Mouse (Mus musculus): ENCODE results near the gene Mmaa.

DNA sequence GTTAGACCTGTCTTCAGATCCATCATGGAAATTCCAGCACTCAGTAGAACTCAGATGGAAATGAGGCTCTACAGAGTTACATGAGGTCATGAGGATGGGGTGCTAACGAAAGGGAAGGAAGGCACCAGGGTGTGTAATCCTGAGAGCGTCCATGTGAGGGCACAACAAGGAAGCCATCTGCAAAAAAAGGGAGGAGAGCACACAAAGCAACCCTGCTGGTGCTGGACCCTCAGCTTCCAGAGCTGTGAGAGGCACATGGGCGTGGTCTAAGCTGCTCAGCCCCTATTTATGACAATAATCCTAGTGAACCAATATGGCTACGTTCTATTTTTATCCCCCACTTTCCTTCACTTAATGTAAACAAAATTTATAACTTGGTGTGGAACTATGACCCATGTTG is 22.1 kb downstream of the Mmaa start:
- TF ChIP-seq GATA1 (IDR thresholded peaks at IDR 0.05; ENCODE audit: borderline replicate concordance, low read length) (no peak), FLI1 (IDR thresholded peaks at IDR 0.05; ENCODE audit: low read length) (no peak)

Measured in megakaryocyte, embryonic 14.5 days (primary cell).